Mouse (Mus musculus): ENCODE data around the gene Htr2b.
A peak's percentile ranks its signal among the peaks of the same experiment; 100 is the strongest.

Htr2b gene

GRCm38 (mm10) chr1:86111779-86112178 lies at the start of gene Htr2b:
Gene Htr2b, minus strand, starts transcription at chr1:86111970.
- DNase-seq (ENCODE audit: low read depth, low spot score) = no peak

GRCm38 (mm10) chr1:86161061-86161460 lies 49.3 kb upstream of the Htr2b start:
- no peak for DNase-seq (ENCODE audit: low read depth, low spot score)

- DNase-seq (ENCODE audit: low read depth, low spot score) = no peak
These were observed 48.7 kb upstream of the Htr2b start for GRCm38 (mm10) chr1:86160479-86160878.

GRCm38 (mm10) chr1:86160059-86160458 lies 48.3 kb upstream of the Htr2b start:
- DNase-seq (ENCODE audit: low read depth, low spot score) = no peak

- no peak for DNase-seq (ENCODE audit: low read depth, low spot score)
These were observed 44.8 kb upstream of the Htr2b start for GRCm38 (mm10) chr1:86156595-86156994.

GRCm38 (mm10) chr1:86156075-86156474 lies 44.3 kb upstream of the Htr2b start:
- no peak for DNase-seq (ENCODE audit: low read depth, low spot score)

GRCm38 (mm10) chr1:86154824-86155164 lies 43.0 kb upstream of the Htr2b start:
- DNase-seq (ENCODE audit: low read depth, low spot score) = no peak

- peak; percentile 98 for DNase-seq (ENCODE audit: low read depth, low spot score)
These were observed 42.5 kb upstream of the Htr2b start, which contains the start of gene Armc9 for GRCm38 (mm10) chr1:86154133-86154823. Gene Armc9, plus strand, starts transcription at chr1:86154780.

GRCm38 (mm10) chr1:86152618-86153017 lies 40.8 kb upstream of the Htr2b start:
- peak; percentile 38 for DNase-seq (ENCODE audit: low read depth, low spot score)

GRCm38 (mm10) chr1:86151376-86151775 lies 39.6 kb upstream of the Htr2b start:
- DNase-seq (ENCODE audit: low read depth, low spot score) = no peak

- DNase-seq (ENCODE audit: low read depth, low spot score) = peak; percentile 44
These were observed 39.2 kb upstream of the Htr2b start for GRCm38 (mm10) chr1:86150929-86151328.

GRCm38 (mm10) chr1:86148161-86148560 lies 36.4 kb upstream of the Htr2b start:
- DNase-seq (ENCODE audit: low read depth, low spot score) = no peak

- DNase-seq (ENCODE audit: low read depth, low spot score) = no peak
These were observed 35.8 kb upstream of the Htr2b start for GRCm38 (mm10) chr1:86147557-86147956.

GRCm38 (mm10) chr1:86146293-86146692 lies 34.5 kb upstream of the Htr2b start:
- DNase-seq (ENCODE audit: low read depth, low spot score) = no peak

GRCm38 (mm10) chr1:86144001-86144944 lies 32.5 kb upstream of the Htr2b start:
- peak; percentile 73 for DNase-seq (ENCODE audit: low read depth, low spot score)

- no peak for DNase-seq (ENCODE audit: low read depth, low spot score)
These were observed 31.4 kb upstream of the Htr2b start for GRCm38 (mm10) chr1:86143165-86143564.

GRCm38 (mm10) chr1:86141081-86141480 lies 29.3 kb upstream of the Htr2b start:
- DNase-seq (ENCODE audit: low read depth, low spot score) = no peak

GRCm38 (mm10) chr1:86135315-86135714 lies 23.5 kb upstream of the Htr2b start:
- DNase-seq (ENCODE audit: low read depth, low spot score) = no peak

- DNase-seq (ENCODE audit: low read depth, low spot score) = no peak
These were observed 21.6 kb upstream of the Htr2b start, which contains the start of gene Gm21972 for GRCm38 (mm10) chr1:86133337-86133736. Gene Gm21972, plus strand, starts transcription at chr1:86133637.

GRCm38 (mm10) chr1:86126036-86126435 lies 14.3 kb upstream of the Htr2b start:
- DNase-seq (ENCODE audit: low read depth, low spot score) = no peak

GRCm38 (mm10) chr1:86119549-86119948 lies 7.8 kb upstream of the Htr2b start:
- DNase-seq (ENCODE audit: low read depth, low spot score) = no peak

- no peak for DNase-seq (ENCODE audit: low read depth, low spot score)
These were observed 2.4 kb upstream of the Htr2b start for GRCm38 (mm10) chr1:86114141-86114540.

GRCm38 (mm10) chr1:86105054-86105453 lies 6.7 kb downstream of the Htr2b start:
- DNase-seq (ENCODE audit: low read depth, low spot score) = no peak

Measured in ES-CJ7 (cell line).